Mouse (Mus musculus) adrenal gland, postnatal 25 days (tissue): ENCODE measurements at regions not wholly inside any gene's neighbourhood (a gene's known extent, or its start where the extent isn't known, plus 50 kb on each side); places are given as distances from the start of the nearest gene placed in this dataset.

Source experiments
- DNase-seq: peaks from one replicate; pipeline ENCODE4 v3.0.0; 2021; ENCODE audit warnings: mixed read lengths

DNA sequence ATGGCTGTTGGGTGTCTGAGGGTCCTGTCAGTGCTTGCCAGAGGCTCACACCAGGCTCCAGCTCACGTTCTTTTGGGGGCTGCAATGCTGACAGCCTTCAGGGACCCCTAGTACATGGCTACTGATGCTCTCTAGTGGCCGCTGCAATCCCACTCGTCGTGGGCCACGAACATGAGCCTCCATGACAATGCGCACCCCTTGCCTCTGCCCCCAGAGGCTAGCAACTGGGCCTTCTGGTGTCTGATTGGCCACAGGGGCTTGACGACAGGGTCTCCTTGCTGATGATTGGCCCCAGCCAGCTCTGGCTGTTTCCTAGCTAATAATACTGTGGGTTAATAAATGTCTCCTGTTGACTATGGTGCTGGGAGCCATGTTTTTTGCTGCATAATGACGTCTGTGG is 61.1 kb downstream of the Rtl1 start:
- DNase-seq, result no peak

DNA sequence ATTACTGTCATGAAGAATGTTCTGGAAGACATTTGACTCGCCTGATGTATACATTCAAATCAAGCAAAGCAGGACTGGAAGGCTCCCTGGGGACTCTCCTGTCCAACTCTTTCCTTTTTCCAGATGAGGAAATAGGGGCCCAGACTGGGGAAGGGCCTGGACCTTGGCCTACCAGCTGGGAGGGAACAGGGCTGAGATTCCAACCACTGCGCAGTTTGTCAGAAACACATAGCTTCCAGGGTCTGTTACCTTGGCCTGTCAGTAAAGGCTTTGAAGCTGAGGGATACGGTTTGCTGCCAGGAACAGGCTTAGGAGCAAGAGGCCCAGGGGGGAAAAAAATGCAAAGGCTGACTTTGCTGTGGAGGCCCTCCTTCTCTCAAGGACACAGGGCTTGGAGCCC is 61.5 kb downstream of the Rtl1 start:
- DNase-seq, result no peak

DNA sequence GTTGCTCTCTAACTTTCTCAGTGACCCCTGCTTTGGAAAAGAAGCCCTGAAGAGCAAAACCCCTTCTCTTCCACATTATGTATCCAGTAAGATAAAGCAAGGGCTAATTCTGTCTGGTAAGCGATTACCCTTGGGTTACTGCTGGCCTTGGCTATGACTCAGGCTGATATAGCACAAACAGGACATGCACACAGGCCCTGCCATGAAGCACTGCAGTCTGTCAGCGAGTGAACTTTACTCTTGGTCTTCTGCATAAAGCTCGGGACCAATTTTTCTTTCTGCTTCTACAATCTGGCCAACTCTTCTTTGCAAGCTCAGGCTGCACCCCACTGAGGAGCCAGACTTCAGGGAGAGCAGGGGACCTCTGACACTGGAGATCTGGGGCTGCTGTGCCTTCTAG is 63.6 kb downstream of the Rtl1 start:
- DNase-seq, result no peak

DNA sequence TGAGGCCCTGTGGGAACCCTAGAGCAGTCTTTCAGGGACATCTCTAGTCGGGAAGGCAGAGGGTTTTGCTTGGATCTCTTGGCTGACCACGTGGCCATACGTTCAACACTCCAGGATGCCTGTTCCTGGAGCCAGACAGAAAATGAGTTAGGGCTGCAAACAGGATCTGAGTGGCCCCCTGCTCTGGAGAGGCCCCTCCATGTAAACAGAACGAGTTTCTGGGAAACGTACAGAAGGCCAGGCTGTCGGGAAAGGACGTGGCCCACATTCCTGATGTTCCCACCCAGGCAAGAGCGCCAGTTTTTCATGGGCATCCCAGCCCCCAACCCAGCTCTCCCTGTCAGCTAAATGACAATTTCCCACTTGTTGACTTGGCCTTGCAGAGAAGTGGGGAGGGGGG is 67.7 kb downstream of the Rtl1 start:
- DNase-seq, result no peak

DNA sequence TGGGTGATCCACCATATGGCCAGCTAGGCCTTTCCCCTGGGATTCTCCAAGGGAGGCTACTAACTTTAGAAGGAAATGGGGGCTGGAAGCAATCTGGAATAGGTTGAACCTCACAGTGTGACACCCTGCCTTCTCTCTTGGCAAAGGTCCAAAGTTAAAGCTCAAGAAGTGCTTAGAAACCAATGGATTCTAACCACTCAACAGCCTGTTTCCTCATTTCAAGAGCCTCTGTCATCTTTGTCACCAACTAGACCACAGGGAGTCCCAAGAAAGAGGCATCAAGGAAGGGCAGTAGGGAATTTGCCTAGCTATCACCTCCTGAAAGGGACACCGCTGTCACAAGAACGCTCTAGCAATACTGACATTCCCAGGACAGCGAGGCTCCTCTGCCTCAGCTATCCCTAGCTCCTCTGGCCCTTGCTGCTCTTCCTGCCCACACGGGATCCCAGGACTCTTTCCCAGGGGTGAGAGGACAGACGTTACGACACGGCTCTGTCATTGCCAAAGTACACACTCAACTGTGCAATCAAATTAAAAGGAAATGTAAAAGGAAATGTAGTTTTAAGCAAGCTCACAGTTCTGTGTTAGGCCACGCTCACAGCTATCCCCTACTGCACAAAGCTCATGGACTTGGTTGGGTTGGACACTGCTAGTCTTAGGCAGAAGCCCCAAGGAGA is 68.6 kb downstream of the Rtl1 start:
- DNase-seq, result no peak

DNA sequence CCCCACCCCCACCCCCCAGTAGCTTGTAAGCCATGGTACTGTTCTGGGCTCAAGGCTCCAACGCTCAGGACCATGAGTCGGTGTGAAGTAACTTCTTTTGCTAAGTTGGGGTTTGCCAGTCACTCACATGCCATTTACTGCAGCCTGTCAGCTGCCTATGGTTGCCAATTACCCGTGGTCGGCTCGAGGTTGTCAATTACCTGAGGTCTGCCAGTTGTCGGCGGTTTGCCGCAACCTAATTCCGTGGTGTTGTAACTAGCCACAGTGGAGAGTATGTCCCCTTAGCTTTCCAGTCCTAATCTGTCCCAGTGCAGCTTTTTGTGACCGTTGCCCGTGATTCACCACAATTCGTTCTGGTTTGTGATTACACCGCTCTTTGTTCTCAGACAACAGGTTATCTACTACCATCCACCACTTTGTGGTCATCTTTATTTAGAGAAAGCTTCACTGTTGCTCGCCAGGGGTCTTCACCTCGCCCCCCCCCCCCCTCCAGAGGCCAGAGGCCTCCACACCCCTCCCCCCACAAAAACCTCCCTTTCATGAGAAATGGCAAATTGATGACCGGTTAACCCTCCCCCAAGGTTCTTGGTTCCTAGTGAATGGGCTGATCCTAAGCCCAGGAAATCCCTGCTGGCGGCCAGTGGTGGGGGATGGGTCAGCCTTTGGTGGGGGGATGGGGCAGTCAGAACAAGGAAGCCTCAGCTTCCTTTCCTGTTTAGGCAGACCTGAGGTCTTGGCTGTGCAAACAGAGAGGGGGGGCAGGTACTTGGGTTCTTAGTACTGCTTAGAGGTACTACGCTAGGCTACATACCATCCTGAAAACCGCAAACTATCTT is 69.7 kb downstream of the Rtl1 start:
- no peak for DNase-seq

DNA sequence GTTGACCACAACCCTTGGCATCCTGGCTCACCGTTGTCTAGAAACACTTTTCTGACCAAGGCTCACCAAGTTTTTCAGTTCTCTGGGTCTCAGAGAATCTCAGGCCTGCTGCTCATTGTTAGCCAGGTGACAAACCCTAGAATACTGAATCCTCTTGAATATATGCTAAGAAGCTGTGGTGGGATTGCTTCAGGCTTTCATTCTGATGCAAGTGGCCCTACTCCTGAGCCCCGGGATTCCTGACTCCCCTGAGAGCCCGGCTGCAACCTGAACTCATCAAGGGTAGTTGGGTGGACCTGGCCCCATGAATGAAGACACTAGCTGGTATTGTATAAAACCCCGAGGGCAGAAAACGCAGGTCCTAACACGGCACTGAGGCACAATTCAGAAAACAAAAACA is 70.6 kb downstream of the Rtl1 start:
- DNase-seq, result no peak

DNA sequence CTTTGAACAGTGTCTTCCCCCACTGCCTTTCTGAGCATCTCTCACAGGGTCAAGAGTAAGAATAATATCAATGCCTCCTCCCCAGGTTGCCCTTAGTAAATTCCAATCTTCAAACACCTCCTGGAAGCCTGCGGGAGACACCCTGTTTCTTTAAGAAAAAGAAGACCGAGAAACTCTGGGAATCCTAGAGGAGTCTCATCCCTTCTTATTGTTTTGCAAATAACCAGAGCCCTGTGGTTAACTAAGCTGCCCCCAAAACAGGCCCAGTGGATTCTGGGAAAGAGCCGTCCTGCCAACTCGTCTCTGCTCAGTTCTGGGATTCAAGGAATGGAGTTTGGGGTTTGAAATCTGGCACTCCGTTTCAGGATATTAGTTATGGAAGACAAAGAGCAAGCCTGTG is 71.2 kb downstream of the Rtl1 start:
- no peak for DNase-seq

DNA sequence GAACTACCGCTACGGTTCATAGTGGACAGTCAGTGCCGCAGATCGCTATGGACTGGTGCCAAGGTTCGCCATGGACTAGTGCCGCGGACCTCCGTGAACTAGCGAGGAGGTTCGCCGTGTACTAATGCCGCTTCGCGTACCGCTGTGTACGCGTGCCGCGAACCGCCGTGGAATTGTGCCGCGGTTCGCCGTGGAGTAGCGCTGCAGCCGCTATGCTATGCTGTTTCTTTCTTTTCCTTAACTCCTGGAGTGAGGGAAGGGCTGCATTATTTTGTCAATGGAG is 71.9 kb downstream of the Rtl1 start:
- DNase-seq, result peak; percentile 56

DNA sequence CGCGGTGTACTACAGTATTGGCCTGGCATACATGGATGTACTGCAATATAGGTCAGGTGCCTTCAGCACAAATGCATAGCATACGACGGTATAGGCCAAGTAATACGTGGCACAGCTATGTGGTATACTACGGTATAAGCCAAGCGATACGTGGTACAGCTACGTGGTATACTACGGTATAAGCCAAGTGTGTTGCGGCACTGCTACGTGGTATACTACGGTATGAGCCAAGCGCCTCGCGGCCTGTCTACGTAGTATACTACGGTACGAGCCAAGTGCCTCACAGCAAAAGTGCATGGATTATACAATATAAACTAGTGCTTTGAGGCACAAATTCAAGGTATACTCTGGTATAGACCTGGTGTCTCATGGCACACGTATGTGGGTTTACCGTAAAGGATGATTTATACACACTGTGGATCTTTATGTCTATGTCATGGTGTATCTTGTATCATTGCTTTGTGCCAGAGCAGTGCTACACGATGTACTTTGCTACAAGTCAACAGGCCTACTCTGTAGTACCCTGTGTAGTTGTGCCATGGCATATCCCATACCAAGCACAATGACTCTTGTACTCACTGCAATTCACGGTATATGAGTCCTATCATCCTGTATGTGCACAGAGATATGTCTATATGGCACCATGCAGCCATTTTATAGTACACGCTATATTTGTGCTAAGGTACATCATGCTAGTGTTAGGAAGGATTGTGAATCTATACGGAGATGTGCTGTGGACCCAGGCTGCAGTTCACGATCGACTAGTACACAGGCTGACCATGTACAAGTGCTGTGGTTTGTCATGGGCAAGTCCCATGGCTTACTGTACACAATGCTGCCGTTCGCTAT is 72.5 kb downstream of the Rtl1 start:
- no peak for DNase-seq

DNA sequence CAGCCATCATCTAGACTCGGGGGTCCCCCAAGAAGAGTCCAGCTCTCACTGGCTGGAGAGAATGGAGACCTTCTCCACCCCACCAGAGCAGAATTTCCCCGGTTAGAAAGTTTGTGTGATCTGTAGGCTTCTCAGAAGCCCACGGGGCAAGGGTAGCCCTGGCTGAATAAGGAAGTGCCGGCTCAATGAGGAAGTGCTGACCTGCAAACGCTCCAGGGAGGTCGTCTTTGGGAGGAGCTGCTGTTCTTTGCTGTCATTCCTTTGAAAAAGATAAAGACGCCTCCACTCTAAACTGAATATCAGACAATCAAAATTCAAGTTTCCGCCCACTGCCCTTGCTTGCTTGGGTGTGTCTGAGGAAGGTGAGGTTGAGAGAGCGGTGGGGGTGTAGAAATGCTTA is 73.0 kb downstream of the Dlk1 start:
- DNase-seq, result no peak

DNA sequence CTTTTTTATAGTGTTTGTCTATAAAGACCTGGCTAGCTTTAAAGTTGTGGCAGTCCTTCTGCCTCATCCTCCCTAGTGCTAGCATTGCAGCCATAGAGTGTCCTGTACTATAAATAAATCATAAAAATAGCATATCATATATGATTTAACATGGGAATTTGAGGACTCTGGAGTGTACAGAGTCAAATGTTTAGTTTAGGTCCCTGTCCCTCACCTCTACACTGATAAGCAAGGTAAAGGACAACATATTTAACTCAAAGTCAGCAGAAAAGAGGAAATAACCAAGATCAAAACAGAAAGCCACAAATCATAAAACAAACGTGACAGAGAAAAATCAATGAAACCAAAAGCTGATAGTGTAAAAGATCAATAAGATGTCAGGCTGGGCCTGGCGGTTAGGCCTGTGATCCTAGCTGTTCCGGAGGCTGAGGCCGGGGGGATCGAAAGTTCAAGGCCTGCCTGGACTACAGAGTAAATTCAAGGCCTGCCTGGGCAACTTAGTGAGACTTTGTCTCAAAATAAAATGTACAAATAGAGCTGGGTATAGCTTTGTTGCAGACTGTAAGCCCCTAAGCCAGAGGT is 68.7 kb downstream of the Dlk1 start:
- DNase-seq, result no peak

DNA sequence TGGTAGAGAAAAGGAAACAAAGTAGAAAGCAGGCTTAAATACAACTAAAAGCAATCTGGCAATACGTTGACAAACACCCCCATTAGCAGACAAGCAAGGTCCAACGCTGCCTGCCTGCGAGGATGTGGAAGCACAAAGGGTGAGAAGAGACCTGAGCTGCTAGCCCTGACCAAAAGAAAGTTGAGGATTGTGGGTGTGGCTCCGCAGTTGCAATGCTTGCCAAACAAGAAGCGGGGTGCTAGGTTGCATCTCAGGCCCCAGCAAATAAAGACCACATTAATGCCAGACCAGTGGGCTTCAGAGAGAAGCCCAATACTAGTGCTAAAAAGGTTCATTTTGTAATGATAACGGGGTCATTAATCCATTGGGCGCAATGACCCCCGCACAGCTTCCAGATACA is 67.8 kb downstream of the Dlk1 start:
- DNase-seq, result no peak

DNA sequence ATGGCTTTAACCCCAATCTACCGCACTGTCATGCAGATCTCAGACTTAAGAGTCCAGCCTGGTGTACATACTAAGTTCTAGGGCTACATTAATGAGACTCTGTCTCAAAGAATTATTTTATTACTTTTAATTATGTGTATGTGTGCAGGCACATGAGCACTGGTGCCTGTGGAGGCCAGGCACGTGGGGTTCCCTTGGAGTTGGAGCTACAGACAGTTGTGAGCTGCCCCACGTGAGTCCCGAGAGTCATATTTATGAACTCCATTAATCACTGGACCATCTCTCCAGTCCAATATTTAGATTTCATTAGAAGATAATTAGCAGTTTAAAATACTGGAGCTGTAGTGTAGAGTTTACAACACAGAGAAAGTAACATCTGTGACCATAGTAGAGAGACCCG is 67.2 kb downstream of the Dlk1 start:
- DNase-seq, result no peak

DNA sequence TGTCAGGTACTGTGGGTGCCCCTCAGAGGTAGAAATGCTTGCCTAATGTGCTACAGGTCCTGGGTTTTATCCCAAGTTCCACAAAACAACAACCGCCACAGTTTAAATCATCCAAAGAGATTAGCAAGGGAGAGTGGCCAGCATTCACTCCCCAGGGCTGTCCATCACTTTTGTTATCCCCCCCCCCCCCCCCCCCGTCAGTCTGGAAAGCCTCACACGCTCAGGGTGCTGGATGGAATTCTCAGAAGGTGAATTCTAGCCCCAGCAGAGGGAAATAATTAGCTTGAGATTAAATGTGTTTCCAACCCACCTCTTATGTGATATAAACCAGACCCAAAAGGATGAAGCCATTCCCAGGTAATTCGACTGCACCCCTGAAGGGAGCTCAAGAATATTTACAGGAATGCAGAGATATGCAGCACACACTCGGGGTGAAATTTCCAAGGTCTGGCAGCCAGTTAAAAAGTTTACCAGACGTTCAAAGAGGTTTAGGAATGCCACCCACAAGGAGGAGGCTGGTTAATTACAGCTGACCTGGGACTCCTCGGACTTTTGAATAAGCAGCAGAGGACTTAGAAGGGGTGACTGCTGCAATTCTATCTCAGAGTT is 65.9 kb downstream of the Dlk1 start:
- DNase-seq, result no peak

DNA sequence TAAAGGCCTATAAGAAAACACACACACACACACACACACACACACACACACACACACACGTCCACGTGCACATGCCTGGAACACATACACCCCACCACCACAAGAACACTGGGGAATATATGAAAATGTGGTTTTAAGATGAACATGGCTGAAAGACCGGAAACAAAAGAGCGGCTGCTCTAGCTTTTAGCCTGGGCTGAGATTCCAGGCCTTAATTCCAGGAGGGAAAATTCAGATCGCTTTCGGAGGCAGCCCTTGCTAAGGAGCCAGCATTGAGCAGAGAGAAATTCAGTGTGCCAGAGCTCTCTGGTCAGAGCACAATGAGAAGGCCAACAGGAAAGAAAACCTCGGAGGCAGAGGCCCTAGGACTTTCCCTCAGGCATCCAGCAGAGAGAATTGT is 65.1 kb downstream of the Dlk1 start:
- DNase-seq, result no peak

DNA sequence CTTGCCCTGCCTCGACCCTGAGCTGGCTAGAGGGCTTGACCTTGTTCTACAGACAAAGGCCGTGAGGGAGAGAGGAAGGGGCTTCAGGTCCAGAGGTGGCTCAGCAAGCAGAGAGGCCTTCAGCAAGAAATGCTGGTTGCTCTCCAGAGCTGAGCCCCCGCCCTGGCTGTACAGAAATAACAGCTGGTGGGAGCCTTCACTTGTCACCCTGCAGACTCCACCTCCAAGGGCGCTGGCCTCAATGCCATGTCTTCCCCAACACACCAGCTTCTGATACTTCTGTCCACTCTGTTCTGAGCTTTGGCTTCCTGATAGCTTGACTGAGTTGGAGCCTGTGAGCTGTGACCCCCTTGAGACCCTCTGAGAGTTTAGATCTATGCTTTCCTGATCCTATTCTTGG is 64.3 kb downstream of the Dlk1 start:
- DNase-seq, result no peak

DNA sequence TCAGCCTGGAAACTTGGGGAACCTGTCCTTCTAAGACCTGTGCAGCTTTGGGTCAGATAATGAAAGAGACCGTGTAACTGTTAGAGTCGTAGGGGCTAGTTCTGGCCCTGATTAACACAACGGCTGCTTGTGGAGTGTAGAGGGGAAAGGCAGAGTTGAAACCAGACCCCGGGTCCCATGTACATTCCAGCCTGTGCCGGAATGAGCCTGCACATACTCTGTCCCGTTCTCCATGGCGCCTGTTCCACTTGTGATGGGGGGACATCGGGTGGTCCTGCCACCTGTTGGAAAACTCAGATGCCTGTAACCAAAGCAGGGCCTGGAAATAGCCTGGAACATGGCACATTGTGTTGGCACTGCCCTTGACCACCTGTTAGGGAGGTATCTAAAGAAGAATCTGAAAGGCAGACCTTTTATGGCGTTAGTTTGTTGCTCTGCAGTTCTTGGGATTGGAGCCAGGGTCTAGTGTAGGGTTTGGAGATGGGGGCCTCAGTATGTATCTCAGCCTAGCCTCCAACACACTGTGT is 61.7 kb downstream of the Dlk1 start:
- DNase-seq, result no peak
